Mouse (Mus musculus) macrophage (primary cell): ENCODE measurements around the gene 4930455H04Rik. TPM values are rescaled to one million over a fixed set of nuclear protein-coding genes. Genes with fewer than 3 reads are reported as not detected.

Experiments
- polyA plus RNA-seq: library from polyadenylated mRNA; stranded (reverse); fragments of 250-400 nt; gene quantifications from 3 replicates; pipeline ENCODE4 v1.2.4, GENCODE M21; 2018; ENCODE audit warnings: inconsistent platforms

The 4930455H04Rik gene
- polyA plus RNA-seq, 1 experiment from 2014 or later = not detected

Other genes starting within 250 kb of the 4930455H04Rik start
- gene Agl, start 160.1 kb upstream of the 4930455H04Rik start, polyA plus RNA-seq = 13.0 to 14.4 TPM (median 13.4 TPM) in 3 replicates
- gene Frrs1, start 108.8 kb upstream of the 4930455H04Rik start, polyA plus RNA-seq = 36.7 to 47.0 TPM (median 44.3 TPM) in 3 replicates
- gene Palmd, start 720 bp downstream of the 4930455H04Rik start, polyA plus RNA-seq = not detected in 3 replicates